Mouse (Mus musculus) 3T3-L1 (cell line): ENCODE measurements at regions not wholly inside any gene's neighbourhood (a gene's known extent, or its start where the extent isn't known, plus 50 kb on each side); places are given as distances from the start of the nearest gene placed in this dataset.

ENCODE experiments used
- DNase-seq: peaks from one replicate; pipeline ENCODE4 v3.0.0-alpha.2; 2015; ENCODE audit warnings: low read depth, low spot score

GRCm38 (mm10) chr6:51272136-51272736, 160.2 kb upstream of the Nfe2l3 start:
- DNase-seq, result no peak

GRCm38 (mm10) chr6:51279491-51279890, 153.0 kb upstream of the Nfe2l3 start:
- no peak for DNase-seq

- no peak for DNase-seq
Observed at GRCm38 (mm10) chr6:51280231-51280630, 152.2 kb upstream of the Nfe2l3 start.

GRCm38 (mm10) chr6:51283916-51284706, 148.4 kb upstream of the Nfe2l3 start:
- no peak for DNase-seq

- DNase-seq, result no peak
Observed at GRCm38 (mm10) chr6:51284881-51285280, 147.6 kb upstream of the Nfe2l3 start.

GRCm38 (mm10) chr6:51286836-51287235, 145.6 kb upstream of the Nfe2l3 start:
- DNase-seq, result no peak

- no peak for DNase-seq
Observed at GRCm38 (mm10) chr6:51287383-51287782, 145.1 kb upstream of the Nfe2l3 start.

GRCm38 (mm10) chr6:51287807-51288206, 144.7 kb upstream of the Nfe2l3 start:
- no peak for DNase-seq

GRCm38 (mm10) chr6:51288306-51289066, 144.0 kb upstream of the Nfe2l3 start:
- no peak for DNase-seq

GRCm38 (mm10) chr6:51289067-51289725, 143.3 kb upstream of the Nfe2l3 start:
- no peak for DNase-seq

GRCm38 (mm10) chr6:51300694-51301417, 131.6 kb upstream of the Nfe2l3 start:
- DNase-seq, result no peak

- no peak for DNase-seq
Observed at GRCm38 (mm10) chr6:51301831-51302230, 130.6 kb upstream of the Nfe2l3 start.

- DNase-seq, result no peak
Observed at GRCm38 (mm10) chr6:51302240-51302639, 130.2 kb upstream of the Nfe2l3 start.

GRCm38 (mm10) chr6:51318341-51318740, 114.1 kb upstream of the Nfe2l3 start:
- DNase-seq, result no peak

- DNase-seq, result no peak
Observed at GRCm38 (mm10) chr6:51320019-51320418, 112.5 kb upstream of the Nfe2l3 start.

GRCm38 (mm10) chr6:51320676-51321419, 111.6 kb upstream of the Nfe2l3 start:
- DNase-seq, result no peak

- no peak for DNase-seq
Observed at GRCm38 (mm10) chr6:51326103-51326829, 106.2 kb upstream of the Nfe2l3 start.

- DNase-seq, result no peak
Observed at GRCm38 (mm10) chr6:51329070-51329995, 103.1 kb upstream of the Nfe2l3 start.
